15 mouse cellular contexts compared by ENCODE assay signal in the genomic region with DNA sequence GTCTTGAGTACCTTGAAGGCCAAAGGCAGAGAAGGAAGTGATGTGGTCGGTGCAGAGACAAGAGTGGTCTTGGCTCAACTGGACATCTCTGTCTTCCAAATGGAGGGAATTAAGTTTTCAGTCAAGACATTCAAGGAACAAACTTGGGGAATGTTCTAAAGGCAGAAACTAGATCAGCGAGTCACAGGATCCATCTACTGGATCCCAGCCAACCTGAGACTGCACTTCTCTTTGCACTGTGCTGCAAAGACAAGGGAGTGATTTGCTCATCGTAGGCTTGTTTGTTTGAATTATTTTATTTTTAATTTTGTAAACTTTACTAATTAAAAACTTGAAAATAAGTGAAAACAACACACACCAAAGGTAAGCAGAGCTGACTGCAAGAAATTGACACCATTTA.
"Had no signal": no experiment of that assay in that cellular context is flagged by ENCODE, and none has a peak within 500 bp of the region (broad histone marks: within the 10 kb centered on the region; RNA-seq: fewer than 3 reads in every experiment).

No protein-coding gene starts in this region.

- H3K4me2 ChIP-seq: kidney, embryonic 15.5 days; liver, embryonic 15.5 days; midbrain, embryonic 12.5 days; neural tube, embryonic 13.5 days had no signal

- H3K27me3 ChIP-seq: kidney, embryonic 15.5 days; liver, embryonic 15.5 days; neural tube, embryonic 13.5 days had no signal

- H3K9ac ChIP-seq: kidney, embryonic 15.5 days; liver, embryonic 15.5 days; midbrain, embryonic 12.5 days; neural tube, embryonic 13.5 days had no signal

- H3K9me3 ChIP-seq: kidney, embryonic 15.5 days; liver, embryonic 15.5 days; midbrain, embryonic 12.5 days; neural tube, embryonic 13.5 days had no signal

- H3K4me1 ChIP-seq: liver, embryonic 15.5 days had no signal

- ATAC-seq: midbrain, embryonic 16.5 days had no signal

- H3K4me3 ChIP-seq: kidney, embryonic 15.5 days; left cerebral cortex, adult 2 months; liver, embryonic 15.5 days; midbrain, embryonic 12.5 days; neural tube, embryonic 13.5 days had no signal

- DNase-seq: kidney, adult 2 months; kidney, postnatal 14 days; liver; lung, adult 2 months; lung, postnatal 10 days; spleen, adult 18-20 months; thymus, adult 18-20 months; thymus, postnatal 14 days had no signal

- H3K36me3 ChIP-seq: kidney, embryonic 15.5 days; liver, embryonic 15.5 days; midbrain, embryonic 12.5 days; neural tube, embryonic 13.5 days had no signal

- H3K27ac ChIP-seq: kidney, embryonic 15.5 days; left cerebral cortex, adult 2 months; liver, embryonic 15.5 days; macrophage; midbrain, embryonic 12.5 days; neural tube, embryonic 13.5 days had no signal
